In genomic region chr15:81834171-81834841, GRCm38 (mm10) we compare ENCODE assay signal across 14 mouse cellular contexts. TPM values are rescaled to one million over a fixed set of nuclear protein-coding genes. Genes with fewer than 3 reads are reported as not detected.
DNase-seq lines count a peak whose midpoint lies in the region; ATAC-seq and TF ChIP-seq lines count a peak whose summit lies in the region.
"Had no signal": no experiment of that assay in that cellular context is flagged by ENCODE, and none has a peak within 500 bp of the region (broad histone marks: within the 10 kb centered on the region; RNA-seq: fewer than 3 reads in every experiment).

No protein-coding gene starts in this region.

- H3K27me3 ChIP-seq in forebrain, embryonic 12.5 days = peaks cover 13% of the 10 kb centered on the region

- H3K4me3 ChIP-seq in layer of hippocampus, adult 2 months = no peak overlapping the region
- H3K4me3 ChIP-seq in forebrain, embryonic 12.5 days (replicated peaks) = no peak overlapping the region
- H3K4me3 ChIP-seq: hindbrain, embryonic 15.5 days; left cerebral cortex, adult 2 months had no signal

- WGBS in forebrain, embryonic 12.5 days = 58% methylated on average over 3 of the region's 3 CpGs

- TF ChIP-seq CTCF in layer of hippocampus, adult 2 months (conservative IDR thresholded peaks at IDR 0.05) = no peak

- ATAC-seq in inflammation-experienced regulatory T-cells, adult 6 months = no peak
- no peak for ATAC-seq in forebrain, embryonic 12.5 days (ENCODE audit: low FRiP score)

- no peak overlapping the region for H3K9ac ChIP-seq in forebrain, embryonic 12.5 days
- H3K9ac ChIP-seq: hindbrain, embryonic 15.5 days had no signal

- no peak for DNase-seq in layer of hippocampus, adult 2 months (ENCODE audit: low spot score in 2 of 2)
- no peak for DNase-seq in layer of hippocampus, postnatal 25 days (ENCODE audit: extremely low spot score in 1 of 2, low spot score in 1 of 2)
- peak; percentile 71 to 77 for DNase-seq in cerebellum, postnatal 10 days
- peak; percentile 78 to 87 for DNase-seq in heart, adult 18-20 months
- DNase-seq in heart, postnatal 14 days = peak; percentile 59 to 67
- no peak for DNase-seq in right cerebral cortex, adult 18-20 months
- DNase-seq: adrenal gland, adult 2 months; liver; lung, postnatal 10 days; midbrain, embryonic 14.5 days had no signal

- no peak overlapping the region for H3K4me2 ChIP-seq in forebrain, embryonic 12.5 days
- H3K4me2 ChIP-seq: hindbrain, embryonic 15.5 days had no signal

- no peaks in the 10 kb centered on the region for H3K36me3 ChIP-seq in forebrain, embryonic 12.5 days (replicated peaks)
- H3K36me3 ChIP-seq: hindbrain, embryonic 15.5 days had no signal

- H3K9me3 ChIP-seq in forebrain, embryonic 12.5 days = no peaks in the 10 kb centered on the region
- H3K9me3 ChIP-seq: hindbrain, embryonic 15.5 days had no signal

- intact Hi-C loops in heart, postnatal 14 days (cut with DNase I) = loop anchor here (5.0 kb wide), 1 partner anchor 38 kb away; the partner anchor contains the start of genes Aco2 and Phf5a

- H3K4me1 ChIP-seq in forebrain, embryonic 12.5 days = peaks cover 15% of the 10 kb centered on the region

- H3K27ac ChIP-seq in layer of hippocampus, adult 2 months = peak overlapping the region; percentile 53; the same call in 1 of the 2 replicates
- H3K27ac ChIP-seq in forebrain, embryonic 12.5 days = no peak overlapping the region
- H3K27ac ChIP-seq: hindbrain, embryonic 15.5 days had no signal

RNA-seq across cellular contexts. Expression of gene Tob2, which starts 24.3 kb away (rescaled TPM):
- 10 to 100 TPM; 28.6 to 38.4 TPM for total RNA-seq in layer of hippocampus, adult 2 months (2021)
- 10 to 100 TPM; 27.7 to 34.1 TPM for total RNA-seq in layer of hippocampus, postnatal 25 days (2021)
- 100 to 1,000 TPM; 103 to 127 TPM for total RNA-seq in heart, adult 18-20 months (2021)
- 100 to 1,000 TPM; 119 to 131 TPM for total RNA-seq in heart, postnatal 14 days (2021)
- polyA plus RNA-seq in inflammation-experienced regulatory T-cells, adult 6 months (2017; shearing (Covaris generic)) = 10 to 100 TPM; 29.7 to 45.8 (median 34.0) TPM
- polyA plus RNA-seq in forebrain, embryonic 12.5 days (2016; fragmentation: Nextera tagmentation; extraction: Ambion mirVana) = 24.4 and 24.8 TPM in 2 replicates

RNA-seq across cellular contexts. Expression of gene Tef, which starts 32.1 kb away (rescaled TPM):
- total RNA-seq in layer of hippocampus, adult 2 months (2021) = 100 to 1,000 TPM; 273 to 304 TPM
- total RNA-seq in layer of hippocampus, postnatal 25 days (2021) = 100 to 1,000 TPM; 237 to 266 TPM
- 10 to 100 TPM; 67.5 to 73.0 TPM for total RNA-seq in heart, adult 18-20 months (2021)
- 10 to 100 TPM; 69.3 to 93.0 TPM for total RNA-seq in heart, postnatal 14 days (2021)
- polyA plus RNA-seq in inflammation-experienced regulatory T-cells, adult 6 months (2017; shearing (Covaris generic)) = 10 to 100 TPM in 1 of 3 experiments, 1 to 10 TPM in 2; 2.3 to 14.0 (median 8.8) TPM
- 25.8 and 27.2 TPM in 2 replicates for polyA plus RNA-seq in forebrain, embryonic 12.5 days (2016; fragmentation: Nextera tagmentation; extraction: Ambion mirVana)

RNA-seq across cellular contexts. Expression of gene Phf5a, which starts 37.4 kb away (rescaled TPM):
- 10 to 100 TPM; 33.0 to 36.8 TPM for total RNA-seq in layer of hippocampus, adult 2 months (2021)
- total RNA-seq in layer of hippocampus, postnatal 25 days (2021) = 10 to 100 TPM; 32.6 to 40.0 TPM
- total RNA-seq in heart, adult 18-20 months (2021) = 10 to 100 TPM; 36.5 to 37.1 TPM
- 10 to 100 TPM; 41.4 to 44.2 TPM for total RNA-seq in heart, postnatal 14 days (2021)
- polyA plus RNA-seq in inflammation-experienced regulatory T-cells, adult 6 months (2017; shearing (Covaris generic)) = 100 to 1,000 TPM in 1 of 3 experiments, 10 to 100 TPM in 2; 79.6 to 117 (median 95.2) TPM
- polyA plus RNA-seq in forebrain, embryonic 12.5 days (2016; fragmentation: Nextera tagmentation; extraction: Ambion mirVana) = 138 and 140 TPM in 2 replicates

RNA-seq across cellular contexts. Expression of gene Aco2, which starts 37.8 kb away (rescaled TPM):
- total RNA-seq in layer of hippocampus, adult 2 months (2021) = 100 to 1,000 TPM; 442 to 446 TPM
- total RNA-seq in layer of hippocampus, postnatal 25 days (2021) = 100 to 1,000 TPM; 475 to 495 TPM
- 1,000 to 10,000 TPM; 2,055 to 2,104 TPM for total RNA-seq in heart, adult 18-20 months (2021)
- total RNA-seq in heart, postnatal 14 days (2021) = 1,000 to 10,000 TPM; 2,092 to 2,100 TPM
- polyA plus RNA-seq in inflammation-experienced regulatory T-cells, adult 6 months (2017; shearing (Covaris generic)) = 100 to 1,000 TPM in 1 of 3 experiments, 10 to 100 TPM in 2; 83.2 to 115 (median 93.9) TPM
- polyA plus RNA-seq in forebrain, embryonic 12.5 days (2016; fragmentation: Nextera tagmentation; extraction: Ambion mirVana) = 184 and 185 TPM in 2 replicates

Comparison
In these comparisons a context has a peak if more than half of its experiments do, and no peak if none do; other contexts are left out.
1. DNase-seq: peak in cerebellum, postnatal 10 days (2 of 2), heart, adult 18-20 months (2 of 2) and heart, postnatal 14 days (2 of 2); none in layer of hippocampus, adult 2 months (0 of 2), layer of hippocampus, postnatal 25 days (0 of 2) and right cerebral cortex, adult 18-20 months (single experiment).